Mouse (Mus musculus) heart, adult 2 months (tissue): ENCODE data around the gene Fxr2.
"Not testable (repeated sequence)": the region's sequence is repeated elsewhere in the genome, so short reads cannot be mapped to it uniquely, and the experiment has no call there.

ENCODE experiments used
- CTCF ChIP-seq: fragments of 200-600 bp; IDR thresholded peaks from 2 replicates; pipeline ENCODE4 v1.8.1; 2022; ENCODE audit warnings: antibody characterized with exemption, mild to moderate bottlenecking, moderate library complexity
- EP300 ChIP-seq: fragments of 200-500 bp; IDR thresholded peaks from 2 replicates; pipeline ENCODE4 v1.6.1; 2011; ENCODE audit warnings: low read depth, low read length, control low read depth; ENCODE audit not compliant: insufficient read depth

DNA sequence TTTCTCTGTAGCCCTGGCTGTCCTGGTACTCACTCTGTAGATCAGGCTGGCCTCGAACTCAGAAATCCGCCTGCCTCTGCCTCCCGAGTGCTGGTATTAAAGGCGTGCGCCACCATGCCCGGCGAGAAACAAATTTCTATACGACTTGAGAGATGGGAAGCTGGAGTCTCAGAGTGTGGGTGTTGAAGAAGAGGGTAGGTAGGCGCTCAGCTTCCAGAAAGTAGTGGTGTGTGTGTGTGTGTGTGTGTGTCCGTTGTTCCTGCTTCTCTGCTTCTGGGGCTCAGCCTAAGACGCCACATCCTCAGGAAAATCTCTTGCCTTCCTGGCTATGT lies 18.6 kb upstream of the Fxr2 start:
- TF ChIP-seq CTCF, EP300: not testable (repeated sequence)
